ENCODE assay signal across 12 mouse cellular contexts in genomic region chr5:133532678-133533077, GRCm38 (mm10).
DNase-seq lines count a peak whose midpoint lies in the region; ATAC-seq and TF ChIP-seq lines count a peak whose summit lies in the region.
"Had no signal": no experiment of that assay in that cellular context is flagged by ENCODE, and none has a peak within 500 bp of the region (broad histone marks: within the 10 kb centered on the region; RNA-seq: fewer than 3 reads in every experiment).

No protein-coding gene starts in this region.

- in situ Hi-C loops in ES-E14 (cut with MboI; ENCODE audit: low sequenced_read_pairs in 2 of 2, unreplicated experiment in 2 of 2) = no loop called here

- H3K4me1 ChIP-seq in hindbrain, embryonic 11.5 days (replicated peaks; ENCODE audit: control insufficient read depth, insufficient read depth, low read length) = no peaks in the 10 kb centered on the region
- H3K4me1 ChIP-seq in hindbrain, embryonic 16.5 days (ENCODE audit: control insufficient read depth, insufficient read depth, low read depth, low read length) = no peaks in the 10 kb centered on the region
- H3K4me1 ChIP-seq in ES-E14 (ENCODE audit: control insufficient read depth in 2 of 2, insufficient read depth in 2 of 2, low read length in 2 of 2, poor library complexity in 1 of 2) = no peaks in the 10 kb centered on the region
- H3K4me1 ChIP-seq: forebrain, embryonic 13.5 days; hindbrain, embryonic 12.5 days had no signal

- H3K27ac ChIP-seq in hindbrain, embryonic 11.5 days (ENCODE audit: low read depth, low read length) = no peak overlapping the region
- no peak overlapping the region for H3K27ac ChIP-seq in hindbrain, embryonic 16.5 days (ENCODE audit: low read depth, low read length)
- no peak overlapping the region for H3K27ac ChIP-seq in ES-E14 (ENCODE audit: insufficient read depth, low read depth, low read length, poor library complexity, severe bottlenecking)
- H3K27ac ChIP-seq: forebrain, embryonic 13.5 days; hindbrain, embryonic 12.5 days had no signal

- H3K4me2 ChIP-seq in hindbrain, embryonic 11.5 days (replicated peaks; ENCODE audit: low read depth, low read length) = no peak overlapping the region
- H3K4me2 ChIP-seq in hindbrain, embryonic 16.5 days (ENCODE audit: low read length) = no peak overlapping the region
- H3K4me2 ChIP-seq: forebrain, embryonic 13.5 days; hindbrain, embryonic 12.5 days had no signal

- no peak overlapping the region for H3K9ac ChIP-seq in hindbrain, embryonic 11.5 days (ENCODE audit: low read depth, low read length)
- H3K9ac ChIP-seq in hindbrain, embryonic 16.5 days (ENCODE audit: low read depth, low read length) = no peak overlapping the region
- no peak overlapping the region for H3K9ac ChIP-seq in ES-E14 (ENCODE audit: insufficient read depth, low read depth, low read length, poor library complexity, severe bottlenecking)
- H3K9ac ChIP-seq: forebrain, embryonic 13.5 days; hindbrain, embryonic 12.5 days had no signal

- no peaks in the 10 kb centered on the region for H3K36me3 ChIP-seq in hindbrain, embryonic 11.5 days (ENCODE audit: control insufficient read depth, insufficient read depth, low read length)
- no peaks in the 10 kb centered on the region for H3K36me3 ChIP-seq in hindbrain, embryonic 16.5 days (ENCODE audit: control insufficient read depth, insufficient read depth, low read length)
- no peaks in the 10 kb centered on the region for H3K36me3 ChIP-seq in ES-E14 (ENCODE audit: control insufficient read depth, insufficient read depth, low read length, poor library complexity, severe bottlenecking)
- H3K36me3 ChIP-seq: hindbrain, embryonic 12.5 days had no signal

- no peaks in the 10 kb centered on the region for H3K9me3 ChIP-seq in hindbrain, embryonic 11.5 days (ENCODE audit: control insufficient read depth, low read length)
- H3K9me3 ChIP-seq in hindbrain, embryonic 16.5 days (ENCODE audit: control insufficient read depth, low read length) = no peaks in the 10 kb centered on the region
- H3K9me3 ChIP-seq in ES-E14 (ENCODE audit: control insufficient read depth, insufficient read depth, low read depth, low read length) = no peaks in the 10 kb centered on the region
- H3K9me3 ChIP-seq: forebrain, embryonic 13.5 days; hindbrain, embryonic 12.5 days had no signal

- H3K27me3 ChIP-seq in hindbrain, embryonic 11.5 days (ENCODE audit: control insufficient read depth, insufficient read depth, low read length) = no peaks in the 10 kb centered on the region
- no peaks in the 10 kb centered on the region for H3K27me3 ChIP-seq in hindbrain, embryonic 16.5 days (replicated peaks; ENCODE audit: control insufficient read depth, insufficient read depth, low read length)
- H3K27me3 ChIP-seq: forebrain, embryonic 13.5 days; hindbrain, embryonic 12.5 days; Patski had no signal

- no peak overlapping the region for H3K4me3 ChIP-seq in hindbrain, embryonic 11.5 days (ENCODE audit: low read depth, low read length)
- H3K4me3 ChIP-seq in hindbrain, embryonic 16.5 days (ENCODE audit: low read length) = no peak overlapping the region
- H3K4me3 ChIP-seq in ES-E14 (ENCODE audit: insufficient read depth in 1 of 2, low read depth in 1 of 2, low read length in 2 of 2, poor library complexity in 1 of 2, severe bottlenecking in 1 of 2) = no peak overlapping the region
- H3K4me3 ChIP-seq: forebrain, embryonic 13.5 days; hindbrain, embryonic 12.5 days had no signal

- ATAC-seq in hindbrain, embryonic 11.5 days (ENCODE audit: low FRiP score) = no peak
- ATAC-seq in hindbrain, embryonic 16.5 days = no peak
- ATAC-seq: forebrain, embryonic 13.5 days; Patski had no signal

- peak; percentile 9 for DNase-seq in adrenal gland, adult 2 months
- DNase-seq in adrenal gland, adult 8-10 months = no peak
- DNase-seq in hindbrain, embryonic 11.5 days (ENCODE audit: low spot score) = peak; percentile 13
- DNase-seq in ES-E14 (ENCODE audit: low read depth, low spot score) = peak; percentile 1
- DNase-seq in layer of hippocampus, postnatal 25 days (ENCODE audit: extremely low spot score in 1 of 2, low spot score in 1 of 2) = peak; percentile 8 to 11
- no peak for DNase-seq in spleen, postnatal 10 days (ENCODE audit: low spot score in 2 of 2)
- no peak for DNase-seq in urinary bladder, postnatal 14 days (ENCODE audit: low spot score)
- DNase-seq: lung, adult 18-20 months had no signal

TF ChIP-seq in ES-E14, 5 proteins besides CTCF, POLR2A, EP300 and RAD21:
- no peak for TF ChIP-seq ZC3H11A (IDR thresholded peaks at IDR 0.05; ENCODE audit: borderline replicate concordance, low read depth, low read length)

Comparison
In these comparisons a context has a peak if more than half of its experiments do, and no peak if none do; other contexts are left out.
1. DNase-seq: peak in adrenal gland, adult 2 months (single experiment), hindbrain, embryonic 11.5 days (single experiment), ES-E14 (single experiment) and layer of hippocampus, postnatal 25 days (2 of 2); none in adrenal gland, adult 8-10 months (single experiment), spleen, postnatal 10 days (0 of 2) and urinary bladder, postnatal 14 days (single experiment).